Mouse (Mus musculus): ENCODE data around the gene Arhgef28. TPM values are rescaled to one million over a fixed set of nuclear protein-coding genes. Genes with fewer than 3 reads are reported as not detected.

Gene Arhgef28
- total RNA-seq, 1 experiment from 2014 or later, result 19.8 TPM

GRCm38 (mm10) chr13:98013715-98014114 lies 192.5 kb downstream of the Arhgef28 start:
- peak; percentile 58 for DNase-seq

DNA sequence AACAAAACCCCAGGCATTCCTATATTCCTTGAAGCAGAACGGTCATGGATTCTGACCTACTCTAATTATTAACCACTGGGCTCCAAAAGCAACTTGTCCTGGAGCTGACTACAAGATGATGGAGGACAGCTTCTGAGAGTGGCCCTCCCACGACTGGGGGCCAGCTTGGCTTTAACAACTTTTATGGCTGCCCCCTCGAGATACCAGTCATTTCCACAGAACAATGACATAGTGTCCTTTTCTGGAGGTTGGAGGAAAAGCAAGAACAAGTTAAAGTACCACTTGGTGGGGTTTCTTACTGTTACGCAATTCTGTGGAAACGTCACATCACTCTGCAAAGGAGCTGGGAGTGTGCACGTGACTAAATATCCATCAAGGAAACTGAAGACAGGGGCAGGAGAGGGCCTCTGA lies 194.3 kb downstream of the Arhgef28 start:
- no peak for DNase-seq

DNA sequence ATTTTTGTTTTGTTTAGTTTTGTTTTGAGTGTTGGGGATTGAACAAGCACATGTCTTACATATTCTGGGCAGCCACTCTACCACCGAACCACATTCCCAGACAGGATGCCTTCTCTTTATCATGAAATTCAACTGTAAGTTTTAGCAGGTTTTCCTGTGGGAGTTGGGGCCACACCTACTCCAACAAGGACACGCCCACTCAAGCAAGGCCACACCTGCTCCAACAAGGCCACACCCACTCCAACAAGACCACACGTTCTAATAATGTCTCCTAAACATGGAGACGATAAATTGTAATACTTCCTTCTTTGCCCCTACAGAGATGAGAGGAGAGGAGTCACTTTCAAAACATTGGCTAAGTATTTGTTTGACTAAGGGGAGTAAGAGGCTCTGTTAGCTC lies 197.2 kb downstream of the Arhgef28 start:
- DNase-seq, result no peak

DNA sequence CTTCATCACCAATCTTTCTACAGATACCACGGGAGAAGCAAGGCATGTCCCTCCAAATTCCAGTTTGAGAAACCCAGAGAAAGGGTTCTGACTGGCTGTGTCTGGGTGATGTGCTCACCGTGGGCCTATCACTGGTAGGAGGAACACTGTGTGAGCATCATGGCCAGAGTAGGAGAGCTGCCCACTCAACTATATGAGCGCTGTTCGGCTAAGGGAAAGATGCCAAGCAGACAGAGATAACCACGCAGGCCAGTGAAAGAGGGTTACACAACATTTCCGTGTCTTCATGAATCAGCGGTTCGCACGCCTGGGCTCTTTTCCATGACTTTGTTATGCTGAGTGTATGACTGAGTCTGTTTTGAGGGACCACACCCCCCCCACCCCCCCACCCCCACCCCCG lies 197.7 kb downstream of the Arhgef28 start:
- DNase-seq, result peak; percentile 28

GRCm38 (mm10) chr13:98005611-98006218 lies 200.5 kb downstream of the Arhgef28 start:
- DNase-seq, result no peak

DNA sequence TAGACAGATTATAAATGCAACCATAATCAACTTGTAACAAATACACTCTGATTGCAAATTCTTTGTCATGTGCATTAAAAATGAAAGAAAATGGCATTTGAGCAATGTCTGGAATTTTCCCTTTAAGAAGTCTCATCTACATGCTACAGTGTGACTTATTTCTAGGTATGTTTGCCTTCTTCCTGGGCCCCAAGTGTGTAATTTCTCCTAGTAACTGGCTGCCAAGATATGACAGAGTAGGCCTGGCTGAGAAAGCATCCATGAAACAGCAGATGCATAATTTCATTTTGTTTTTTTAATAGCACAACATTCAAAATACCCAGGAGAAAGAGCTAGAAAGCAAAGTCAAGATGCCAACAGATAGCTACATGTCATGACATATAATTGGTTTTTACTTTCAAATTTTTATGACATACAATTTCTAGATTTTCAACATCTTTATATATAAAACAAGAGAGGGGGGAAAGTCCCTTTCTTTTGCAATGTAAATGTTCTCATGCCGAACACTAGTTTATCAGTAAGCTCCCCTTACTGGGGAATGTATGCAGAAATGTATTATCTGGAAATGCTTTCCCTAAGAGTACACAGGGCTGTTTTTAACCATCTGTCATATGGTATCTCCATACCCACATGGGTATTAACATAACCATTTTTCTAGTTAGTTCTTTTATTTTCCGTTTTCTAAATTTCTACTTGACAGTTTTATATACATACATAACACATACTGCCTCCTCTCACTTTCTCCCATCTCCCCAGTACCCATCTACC lies 201.4 kb downstream of the Arhgef28 start:
- no peak for DNase-seq

DNA sequence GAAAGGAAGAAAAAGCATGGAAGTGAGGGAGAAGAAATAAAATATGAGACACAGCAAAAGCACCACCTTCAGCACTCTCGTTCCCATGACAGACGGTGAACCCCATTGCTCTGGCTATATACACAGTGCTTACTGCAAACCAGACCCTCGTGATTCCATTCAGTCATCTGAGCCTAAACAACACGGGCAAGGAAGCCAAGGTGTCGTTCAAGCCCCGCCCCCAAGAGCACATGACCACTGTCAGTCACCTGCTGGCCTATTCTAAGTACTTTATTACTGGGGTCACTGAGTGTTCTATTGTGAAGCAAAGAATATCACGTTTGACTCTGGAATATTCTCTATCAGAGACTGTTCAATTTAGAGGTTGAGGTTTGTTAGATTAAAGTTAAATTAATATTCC lies 202.5 kb downstream of the Arhgef28 start:
- no peak for DNase-seq

- DNase-seq, result no peak
These were observed 203.6 kb downstream of the Arhgef28 start for GRCm38 (mm10) chr13:98002598-98002997.

DNA sequence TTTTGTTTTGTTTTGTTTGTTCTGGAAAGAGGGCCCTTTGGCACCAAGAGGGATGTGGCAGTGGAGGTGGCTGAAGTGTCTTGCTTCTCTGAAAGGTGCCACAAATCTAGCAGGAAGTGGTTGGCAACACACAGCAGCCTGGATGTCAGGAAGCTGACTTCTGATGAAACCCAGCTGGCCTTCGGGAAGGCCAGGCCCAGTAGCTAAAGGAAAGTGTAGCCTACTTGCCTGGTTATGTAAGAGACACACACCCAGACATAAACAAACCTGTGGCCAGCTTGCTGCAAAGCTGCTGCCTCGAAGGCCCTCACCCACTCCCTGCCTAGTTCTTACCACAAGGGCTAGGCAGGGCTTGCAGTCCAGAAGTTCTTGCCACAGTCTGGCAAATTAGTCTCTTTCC lies 204.1 kb downstream of the Arhgef28 start:
- DNase-seq, result no peak

GRCm38 (mm10) chr13:98001719-98002118 lies 204.5 kb downstream of the Arhgef28 start:
- no peak for DNase-seq

GRCm38 (mm10) chr13:98000841-98001240 lies 205.4 kb downstream of the Arhgef28 start:
- no peak for DNase-seq

GRCm38 (mm10) chr13:97999130-97999529 lies 207.1 kb downstream of the Arhgef28 start:
- DNase-seq, result no peak

- DNase-seq, result no peak
These were observed 207.7 kb downstream of the Arhgef28 start for GRCm38 (mm10) chr13:97998570-97998969.

DNA sequence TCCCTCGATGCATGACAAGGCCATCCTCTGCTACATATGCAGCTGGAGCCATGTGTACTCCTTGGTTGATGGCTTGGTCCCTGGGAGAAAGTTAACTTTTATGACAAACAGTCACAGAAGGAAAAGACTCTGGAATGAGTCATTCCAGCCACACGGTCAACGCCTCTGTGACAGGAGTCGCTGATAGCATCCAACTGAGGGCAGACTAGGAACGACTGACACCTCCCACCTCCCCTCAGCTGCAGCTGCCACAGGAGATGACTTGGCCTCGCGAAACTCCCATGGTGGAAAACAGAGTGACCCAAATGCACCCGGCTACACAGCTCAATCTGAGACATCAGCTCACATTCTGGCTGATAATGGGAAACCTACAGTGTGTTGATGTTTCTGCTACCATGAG lies 215.3 kb downstream of the Arhgef28 start:
- DNase-seq, result no peak

DNA sequence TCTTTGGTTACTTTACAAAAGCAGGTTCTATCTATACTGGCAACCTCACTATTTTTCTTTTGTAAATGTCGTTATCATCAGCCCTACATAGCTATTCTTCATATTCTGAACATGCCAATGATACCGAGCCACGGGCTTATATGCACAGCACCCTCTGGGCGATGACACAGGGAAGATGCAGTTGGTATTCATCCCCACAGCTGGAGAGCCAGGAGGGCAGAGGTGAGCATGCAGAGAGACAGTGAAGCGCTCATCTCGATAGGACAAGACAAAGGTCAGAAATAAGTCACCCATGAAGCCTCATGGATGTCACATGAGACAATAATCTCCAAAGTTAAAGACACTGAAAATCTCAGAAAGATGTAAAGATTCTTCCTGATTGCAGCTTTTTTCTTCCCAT lies 217.4 kb downstream of the Arhgef28 start:
- DNase-seq, result no peak

DNA sequence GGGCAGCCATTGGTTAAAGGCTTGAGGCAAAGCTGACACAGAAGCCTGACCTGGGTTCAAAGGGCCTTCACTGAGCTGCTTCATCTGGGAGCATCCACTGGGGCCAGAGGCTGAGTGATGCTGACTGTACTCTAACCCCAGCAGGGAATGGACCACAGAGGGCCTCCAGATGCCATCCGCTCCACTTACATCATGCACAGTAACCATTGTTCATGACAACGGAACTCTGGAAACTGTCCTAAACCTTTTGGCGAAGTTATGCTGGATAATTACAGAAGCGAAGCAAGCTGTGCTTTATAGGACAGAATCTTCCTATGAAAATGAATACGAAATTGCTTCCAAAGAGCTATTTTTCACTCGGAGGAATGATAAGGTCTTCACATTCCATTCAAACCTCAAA lies 219.5 kb downstream of the Arhgef28 start:
- no peak for DNase-seq

DNA sequence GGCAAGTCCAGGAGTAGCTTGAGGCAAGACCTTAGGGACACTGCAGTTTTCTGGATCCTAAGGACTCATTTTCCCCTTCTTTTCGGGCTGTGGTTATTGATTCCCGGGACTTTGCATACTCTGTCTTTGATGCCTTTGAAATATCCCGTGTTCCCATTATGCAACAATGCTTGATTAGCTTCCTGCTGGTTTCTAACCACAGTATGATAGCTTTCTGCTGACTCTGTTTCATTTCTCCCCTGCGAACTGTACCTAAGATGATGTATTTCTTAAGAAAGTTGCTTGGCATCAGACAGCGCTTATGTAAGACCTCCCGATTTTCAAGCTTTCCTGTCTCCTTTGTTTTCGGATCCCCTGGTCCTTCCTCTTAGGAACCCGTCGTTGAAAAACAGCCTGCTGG lies 229.1 kb downstream of the Arhgef28 start:
- no peak for DNase-seq

GRCm38 (mm10) chr13:97976642-97977041 lies 229.6 kb downstream of the Arhgef28 start:
- no peak for DNase-seq

DNA sequence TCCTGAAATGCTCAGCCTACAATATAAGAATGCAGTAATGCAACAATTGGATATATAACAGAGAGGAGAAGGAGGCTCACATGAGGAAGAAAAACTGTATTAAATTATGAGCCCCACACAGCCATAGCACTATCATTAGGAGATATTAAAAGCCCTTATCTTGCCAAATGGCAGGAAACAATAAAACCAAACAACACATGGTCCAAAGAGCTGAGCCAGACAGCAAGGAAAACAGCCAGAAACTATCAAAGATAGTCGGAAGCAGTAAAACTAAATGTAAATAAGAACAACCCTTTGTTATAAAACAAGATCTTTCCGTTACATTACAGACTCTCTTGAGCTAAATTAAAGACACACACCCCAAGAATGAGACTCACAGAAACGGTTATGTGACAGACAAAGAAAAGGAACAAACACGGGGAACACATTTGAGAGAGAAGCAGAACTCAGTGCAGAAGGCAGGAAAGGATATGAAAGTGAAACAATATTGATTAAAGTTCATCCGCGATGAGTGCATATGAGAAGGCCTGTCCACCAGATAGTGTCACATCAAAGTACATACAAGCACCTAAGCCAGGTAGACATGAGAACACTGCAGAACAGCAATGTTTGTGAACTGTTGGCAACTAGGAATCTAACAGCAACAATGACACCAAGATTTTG lies 231.6 kb downstream of the Arhgef28 start:
- DNase-seq, result no peak

DNA sequence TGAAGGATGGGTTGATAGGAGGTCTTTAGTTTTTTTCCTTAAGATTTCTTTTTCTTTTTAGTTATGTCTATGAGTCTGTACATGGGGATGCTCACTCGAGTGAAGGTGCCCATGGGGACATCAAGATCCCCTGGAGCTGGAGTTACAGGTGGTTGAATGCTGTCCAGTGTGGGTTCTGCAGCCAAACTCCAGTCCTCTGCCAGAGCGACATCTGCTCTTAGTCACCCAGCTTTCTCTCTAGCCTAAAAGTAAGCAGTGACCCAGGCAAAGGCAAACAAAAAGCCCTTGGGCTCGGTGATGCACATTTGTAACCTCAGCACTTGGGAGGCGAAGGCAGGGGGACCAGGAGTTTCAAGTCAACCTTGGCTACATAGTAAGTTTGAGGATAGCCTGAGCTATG lies 232.3 kb downstream of the Arhgef28 start:
- no peak for DNase-seq

GRCm38 (mm10) chr13:97966077-97966476 lies 240.2 kb downstream of the Arhgef28 start:
- DNase-seq, result no peak

GRCm38 (mm10) chr13:97964892-97965424 lies 241.3 kb downstream of the Arhgef28 start:
- DNase-seq, result no peak

- DNase-seq, result no peak
These were observed 246.1 kb downstream of the Arhgef28 start for GRCm38 (mm10) chr13:97960142-97960541.
